ENCODE assay signal across 8 mouse cellular contexts in the genomic region with DNA sequence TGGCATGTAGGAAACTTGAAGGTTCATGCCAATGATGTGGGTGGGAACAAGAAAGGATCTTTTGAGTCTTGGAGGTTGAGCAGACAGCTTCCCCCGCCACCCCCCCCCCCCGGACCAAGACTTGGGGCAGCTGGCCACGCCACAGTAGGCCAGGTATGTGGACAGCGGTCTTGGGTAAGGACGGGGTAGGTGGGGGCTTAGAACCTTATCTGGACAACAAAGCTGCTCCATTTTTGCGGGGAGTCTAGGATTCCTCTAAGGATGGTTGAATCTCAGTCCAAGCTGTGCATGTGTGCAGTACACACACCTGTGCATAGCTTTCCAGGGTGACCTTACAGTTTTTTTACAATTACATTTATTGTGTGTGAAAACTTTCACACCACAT. TPM values are rescaled to one million over a fixed set of nuclear protein-coding genes. Genes with fewer than 3 reads are reported as not detected.
DNase-seq lines count a peak whose midpoint lies in the region; ATAC-seq and TF ChIP-seq lines count a peak whose summit lies in the region.

No protein-coding gene starts in this region.

- H3K4me3 ChIP-seq in kidney, adult 2 months (ENCODE audit: insufficient read depth, low read depth, low read length) = peak overlapping the region; percentile 60
- H3K4me3 ChIP-seq in embryonic facial prominence, embryonic 11.5 days (ENCODE audit: low read depth, low read length) = peak overlapping the region; percentile 36
- H3K4me3 ChIP-seq in hindbrain, embryonic 16.5 days (ENCODE audit: low read length) = peak overlapping the region; percentile 57
- H3K4me3 ChIP-seq in midbrain, embryonic 15.5 days = peak overlapping the region; percentile 53

- no peak overlapping the region for H3K27ac ChIP-seq in kidney, adult 2 months (ENCODE audit: insufficient read depth, low read depth, low read length)
- H3K27ac ChIP-seq in embryonic facial prominence, embryonic 11.5 days (replicated peaks; ENCODE audit: low read depth, low read length) = no peak overlapping the region
- peak overlapping the region; percentile 73 for H3K27ac ChIP-seq in hindbrain, embryonic 16.5 days (ENCODE audit: low read depth, low read length)
- H3K27ac ChIP-seq in midbrain, embryonic 15.5 days = peak overlapping the region; percentile 66

- H3K36me3 ChIP-seq in kidney, adult 2 months (ENCODE audit: control insufficient read depth, insufficient read depth, low read length) = no peaks in the 10 kb centered on the region
- H3K36me3 ChIP-seq in embryonic facial prominence, embryonic 11.5 days (replicated peaks; ENCODE audit: control insufficient read depth, insufficient read depth, low read depth, low read length) = peaks cover 3% of the 10 kb centered on the region
- H3K36me3 ChIP-seq in hindbrain, embryonic 16.5 days (ENCODE audit: control insufficient read depth, insufficient read depth, low read length) = peaks cover 4% of the 10 kb centered on the region
- H3K36me3 ChIP-seq in midbrain, embryonic 15.5 days (replicated peaks) = peaks cover 4% of the 10 kb centered on the region; the same call in 1 of the 2 replicates

- no peak overlapping the region; the same call in 1 of the 2 replicates for H3K9ac ChIP-seq in embryonic facial prominence, embryonic 11.5 days (replicated peaks; ENCODE audit: low read length)
- H3K9ac ChIP-seq in hindbrain, embryonic 16.5 days (ENCODE audit: low read depth, low read length) = peak overlapping the region; percentile 76
- H3K9ac ChIP-seq in midbrain, embryonic 15.5 days = peak overlapping the region; percentile 54

- peak; percentile 14; the same call in 1 of the 2 replicates for ATAC-seq in embryonic facial prominence, embryonic 11.5 days (replicated peaks; ENCODE audit: insufficient number of reproducible peaks, low FRiP score, low TSS enrichment, low read depth)
- peak; percentile 51 for ATAC-seq in hindbrain, embryonic 16.5 days
- peak; percentile 44 for ATAC-seq in midbrain, embryonic 15.5 days (replicated peaks)
- no peak for ATAC-seq in megakaryocyte-erythroid progenitor cell, adult 5-6 weeks (replicated peaks; ENCODE audit: low FRiP score, low TSS enrichment, poor library complexity, severe bottlenecking)
- no peak for ATAC-seq in activated CD4-positive, CD25-positive, alpha-beta regulatory T cell, adult 4 months

- TF ChIP-seq POLR2A in kidney, adult 2 months (IDR thresholded peaks at IDR 0.05; ENCODE audit: low read depth, low read length) = no peak

- peaks cover 18% of the 10 kb centered on the region for H3K4me1 ChIP-seq in kidney, adult 2 months (ENCODE audit: control insufficient read depth, insufficient read depth, low read length)
- H3K4me1 ChIP-seq in embryonic facial prominence, embryonic 11.5 days (ENCODE audit: control insufficient read depth, insufficient read depth, low read length) = peaks cover 2% of the 10 kb centered on the region; the same call in 1 of the 2 replicates
- H3K4me1 ChIP-seq in hindbrain, embryonic 16.5 days (ENCODE audit: control insufficient read depth, insufficient read depth, low read depth, low read length) = peaks cover 5% of the 10 kb centered on the region; the same call in 1 of the 2 replicates
- H3K4me1 ChIP-seq in midbrain, embryonic 15.5 days = peaks cover 4% of the 10 kb centered on the region; the same call in 1 of the 2 replicates

- H3K27me3 ChIP-seq in kidney, adult 2 months (replicated peaks; ENCODE audit: control insufficient read depth, insufficient read depth, low read length) = no peaks in the 10 kb centered on the region
- no peaks in the 10 kb centered on the region for H3K27me3 ChIP-seq in embryonic facial prominence, embryonic 11.5 days (ENCODE audit: control insufficient read depth, insufficient read depth, low read length)
- H3K27me3 ChIP-seq in hindbrain, embryonic 16.5 days (replicated peaks; ENCODE audit: control insufficient read depth, insufficient read depth, low read length) = no peaks in the 10 kb centered on the region
- 0 out of 2 replicates have a peak, but pooled peaks cover 2% of the 10 kb centered on the region for H3K27me3 ChIP-seq in midbrain, embryonic 15.5 days (replicated peaks)

- H3K9me3 ChIP-seq in embryonic facial prominence, embryonic 11.5 days (replicated peaks; ENCODE audit: control insufficient read depth, low read length) = no peaks in the 10 kb centered on the region
- H3K9me3 ChIP-seq in hindbrain, embryonic 16.5 days (ENCODE audit: control insufficient read depth, low read length) = no peaks in the 10 kb centered on the region
- no peaks in the 10 kb centered on the region for H3K9me3 ChIP-seq in midbrain, embryonic 15.5 days

- TF ChIP-seq CTCF in kidney, adult 2 months (conservative IDR thresholded peaks at IDR 0.05; ENCODE audit: insufficient read depth, insufficient read length, low read depth, low read length) = no peak

- H3K4me2 ChIP-seq in embryonic facial prominence, embryonic 11.5 days (ENCODE audit: low read depth, low read length) = peak overlapping the region; percentile 80
- H3K4me2 ChIP-seq in hindbrain, embryonic 16.5 days (ENCODE audit: low read length) = peak overlapping the region; percentile 96
- H3K4me2 ChIP-seq in midbrain, embryonic 15.5 days = peak overlapping the region; percentile 93

- DNase-seq in kidney, adult 2 months = no peak
- DNase-seq in kidney, adult 8-10 months = no peak
- DNase-seq in embryonic facial prominence, embryonic 11.5 days (ENCODE audit: low spot score) = no peak
- no peak for DNase-seq in layer of hippocampus, adult 18-20 months (ENCODE audit: low spot score in 2 of 2)

- 27% methylated on average over 6 of the region's 6 CpGs for WGBS in kidney, adult 2 months
- WGBS in embryonic facial prominence, embryonic 11.5 days = 28% methylated on average over 6 of the region's 6 CpGs
- WGBS in hindbrain, embryonic 16.5 days = 31% methylated on average over 6 of the region's 6 CpGs
- WGBS in midbrain, embryonic 15.5 days = 18% methylated on average over 6 of the region's 6 CpGs

RNA-seq across cellular contexts. Expression of a gene that starts 0.3 kb away (rescaled TPM):
- polyA plus RNA-seq in kidney, adult 2 months (2012; rRNA removed) = not detected in 2 replicates
- polyA plus RNA-seq in embryonic facial prominence, embryonic 11.5 days (2014; fragmentation: Nextera tagmentation; extraction: Ambion mirVana) = not detected in 2 replicates
- polyA plus RNA-seq in hindbrain, embryonic 16.5 days (2015; fragmentation: Nextera tagmentation; extraction: Ambion mirVana) = 0.99 and 1.3 TPM in 2 replicates
- polyA plus RNA-seq in midbrain, embryonic 15.5 days (2015; fragmentation: Nextera tagmentation; extraction: Ambion mirVana) = 0.66 and 0.71 TPM in 2 replicates
- total RNA-seq in megakaryocyte-erythroid progenitor cell, adult 5-6 weeks (2014; fragmentation: Nextera tagmentation) = not detected in 2 replicates
- not detected in 2 replicates for total RNA-seq in megakaryocyte-erythroid progenitor cell, adult 5-6 weeks (2017)
- polyA plus RNA-seq in activated CD4-positive, CD25-positive, alpha-beta regulatory T cell, adult 4 months (2017; shearing (Covaris generic)) = not detected
- 1 to 10 TPM in 1 of 2 experiments, under 1 TPM in 1; 0.99 to 1.6 TPM for total RNA-seq in layer of hippocampus, adult 18-20 months (2021)

RNA-seq across cellular contexts. Expression of a gene that starts 10.2 kb away (rescaled TPM):
- 0.09 and 0.22 TPM in 2 replicates for polyA plus RNA-seq in kidney, adult 2 months (2012; rRNA removed)
- polyA plus RNA-seq in embryonic facial prominence, embryonic 11.5 days (2014; fragmentation: Nextera tagmentation; extraction: Ambion mirVana) = 0.25 TPM in 2 replicates
- polyA plus RNA-seq in hindbrain, embryonic 16.5 days (2015; fragmentation: Nextera tagmentation; extraction: Ambion mirVana) = 1.9 and 3.0 TPM in 2 replicates
- 1.6 and 1.9 TPM in 2 replicates for polyA plus RNA-seq in midbrain, embryonic 15.5 days (2015; fragmentation: Nextera tagmentation; extraction: Ambion mirVana)
- total RNA-seq in megakaryocyte-erythroid progenitor cell, adult 5-6 weeks (2014; fragmentation: Nextera tagmentation) = not detected in 2 replicates
- total RNA-seq in megakaryocyte-erythroid progenitor cell, adult 5-6 weeks (2017) = not detected in 2 replicates
- polyA plus RNA-seq in activated CD4-positive, CD25-positive, alpha-beta regulatory T cell, adult 4 months (2017; shearing (Covaris generic)) = not detected
- 1 to 10 TPM; 1.6 to 2.2 TPM for total RNA-seq in layer of hippocampus, adult 18-20 months (2021)

RNA-seq across cellular contexts. Expression of a gene that starts 47.6 kb away (rescaled TPM):
- 32.7 and 35.5 TPM in 2 replicates for polyA plus RNA-seq in kidney, adult 2 months (2012; rRNA removed)
- polyA plus RNA-seq in embryonic facial prominence, embryonic 11.5 days (2014; fragmentation: Nextera tagmentation; extraction: Ambion mirVana) = 0.70 and 0.72 TPM in 2 replicates
- polyA plus RNA-seq in hindbrain, embryonic 16.5 days (2015; fragmentation: Nextera tagmentation; extraction: Ambion mirVana) = 7.6 and 8.6 TPM in 2 replicates
- 7.0 and 7.5 TPM in 2 replicates for polyA plus RNA-seq in midbrain, embryonic 15.5 days (2015; fragmentation: Nextera tagmentation; extraction: Ambion mirVana)
- total RNA-seq in megakaryocyte-erythroid progenitor cell, adult 5-6 weeks (2014; fragmentation: Nextera tagmentation) = 32.2 and 35.9 TPM in 2 replicates
- 7.4 and 9.7 TPM in 2 replicates for total RNA-seq in megakaryocyte-erythroid progenitor cell, adult 5-6 weeks (2017)
- polyA plus RNA-seq in activated CD4-positive, CD25-positive, alpha-beta regulatory T cell, adult 4 months (2017; shearing (Covaris generic)) = 10 to 100 TPM; 60.0 to 62.7 TPM
- 100 to 1,000 TPM; 132 to 148 TPM for total RNA-seq in layer of hippocampus, adult 18-20 months (2021)

RNA-seq across cellular contexts. Expression of a gene that starts 48.8 kb away (rescaled TPM):
- 8.0 and 8.6 TPM in 2 replicates for polyA plus RNA-seq in kidney, adult 2 months (2012; rRNA removed)
- 1.9 and 2.9 TPM in 2 replicates for polyA plus RNA-seq in embryonic facial prominence, embryonic 11.5 days (2014; fragmentation: Nextera tagmentation; extraction: Ambion mirVana)
- 4.6 and 4.7 TPM in 2 replicates for polyA plus RNA-seq in hindbrain, embryonic 16.5 days (2015; fragmentation: Nextera tagmentation; extraction: Ambion mirVana)
- polyA plus RNA-seq in midbrain, embryonic 15.5 days (2015; fragmentation: Nextera tagmentation; extraction: Ambion mirVana) = 3.9 and 5.0 TPM in 2 replicates
- 1.8 and 2.9 TPM in 2 replicates for total RNA-seq in megakaryocyte-erythroid progenitor cell, adult 5-6 weeks (2014; fragmentation: Nextera tagmentation)
- 1.2 and 3.1 TPM in 2 replicates for total RNA-seq in megakaryocyte-erythroid progenitor cell, adult 5-6 weeks (2017)
- polyA plus RNA-seq in activated CD4-positive, CD25-positive, alpha-beta regulatory T cell, adult 4 months (2017; shearing (Covaris generic)) = 10 to 100 TPM; 22.0 to 28.9 TPM
- total RNA-seq in layer of hippocampus, adult 18-20 months (2021) = 1 to 10 TPM; 4.5 to 4.7 TPM

Comparison
In these comparisons a context has a peak if more than half of its experiments do, and no peak if none do; other contexts are left out.
1. H3K27ac ChIP-seq: peak in hindbrain, embryonic 16.5 days (single experiment) and midbrain, embryonic 15.5 days (single experiment); none in kidney, adult 2 months (single experiment) and embryonic facial prominence, embryonic 11.5 days (single experiment).
2. ATAC-seq: peak in embryonic facial prominence, embryonic 11.5 days (single experiment), hindbrain, embryonic 16.5 days (single experiment) and midbrain, embryonic 15.5 days (single experiment); none in megakaryocyte-erythroid progenitor cell, adult 5-6 weeks (single experiment) and activated CD4-positive, CD25-positive, alpha-beta regulatory T cell, adult 4 months (single experiment).
3. Peak in every context shown above with its lines, with median percentiles within 50 percentile points of each other: H3K4me3 ChIP-seq and H3K4me2 ChIP-seq.